Mouse (Mus musculus) hindbrain, embryonic 16.5 days (tissue): ENCODE data around the gene Hsd17b6. TPM values are rescaled to one million over a fixed set of nuclear protein-coding genes. Genes with fewer than 3 reads are reported as not detected.
A peak's percentile ranks its signal among the peaks of the same experiment; 100 is the strongest.

Experiments used
- ATAC-seq: fragments of 200-750 bp; cut with Nextera tagmentation; 2 replicates; pipeline ENCODE4 v1.8.0; 2017; ENCODE audit warnings: moderate TSS enrichment, moderate library complexity
- H3K27ac ChIP-seq: fragments of 300-500 bp; sonication (generic); 2 replicates; pipeline ENCODE4 v1.5.1; 2014; ENCODE audit warnings: low read depth, mild to moderate bottlenecking, control low read depth, low read length, moderate library complexity
- H3K27me3 ChIP-seq: fragments of 300-500 bp; sonication (generic); replicated peaks from 2 replicates; pipeline ENCODE4 v1.6.1; 2014; ENCODE audit warnings: low read length; ENCODE audit not compliant: control insufficient read depth, insufficient read depth
- H3K36me3 ChIP-seq: fragments of 300-500 bp; sonication (generic); 2 replicates; pipeline ENCODE4 v1.6.1; 2014; ENCODE audit warnings: mild to moderate bottlenecking, low read length, moderate library complexity, mixed read lengths; ENCODE audit not compliant: control insufficient read depth, insufficient read depth
- H3K4me1 ChIP-seq: fragments of 300-500 bp; sonication (generic); 2 replicates; pipeline ENCODE4 v1.6.1; 2014; ENCODE audit warnings: low read depth, low read length; ENCODE audit not compliant: control insufficient read depth, insufficient read depth
- H3K4me2 ChIP-seq: fragments of 300-500 bp; sonication (generic); 2 replicates; pipeline ENCODE4 v1.6.1; 2014; ENCODE audit warnings: mild to moderate bottlenecking, low read length, control low read depth, moderate library complexity
- H3K4me3 ChIP-seq: fragments of 300-500 bp; sonication (generic); 2 replicates; pipeline ENCODE4 v1.5.1; 2014; ENCODE audit warnings: mild to moderate bottlenecking, low read length, control low read depth, moderate library complexity
- H3K9ac ChIP-seq: fragments of 300-500 bp; sonication (generic); 2 replicates; pipeline ENCODE4 v1.6.1; 2014; ENCODE audit warnings: low read depth, mild to moderate bottlenecking, control low read depth, low read length, moderate library complexity
- H3K9me3 ChIP-seq: fragments of 300-500 bp; sonication (generic); 2 replicates; pipeline ENCODE4 v1.6.1; 2014; ENCODE audit warnings: mild to moderate bottlenecking, low read length, moderate library complexity; ENCODE audit not compliant: control insufficient read depth
- WGBS: fragments of 180-500 bp; shearing (Covaris S2); extraction: QIAGEN DNeasy Blood & Tissue Kit; methylation state at CpG from one replicate; pipeline ENCODE4 v1.1.7; 2014; 5-methylcytosine and 5-hydroxymethylcytosine counted together
- polyA plus RNA-seq: library from polyadenylated mRNA; unstranded; fragments of >200 nt; fragmentation: Nextera tagmentation; extraction: Ambion mirVana; gene quantifications from 2 replicates; pipeline ENCODE4 v1.2.1, GENCODE M21; 2015

Gene Hsd17b6
- polyA plus RNA-seq, 1 experiment from 2014 or later = not detected

GRCm38 (mm10) chr10:128022196-128022595 lies 14.8 kb upstream of the Hsd17b6 start:
- H3K9me3 ChIP-seq = no peaks in the 10 kb centered on the region
- 96% methylated on average over 5 of the region's 5 CpGs for WGBS
- H3K27ac ChIP-seq = no peak overlapping the region
- H3K36me3 ChIP-seq = peaks cover 15% of the 10 kb centered on the region
- H3K27me3 ChIP-seq = no peaks in the 10 kb centered on the region
- no peak for ATAC-seq
- no peak overlapping the region for H3K4me2 ChIP-seq
- H3K4me3 ChIP-seq = no peak overlapping the region
- H3K4me1 ChIP-seq = no peaks in the 10 kb centered on the region
- H3K9ac ChIP-seq = no peak overlapping the region

GRCm38 (mm10) chr10:128015068-128015934 lies 7.9 kb upstream of the Hsd17b6 start, which contains the start of gene Prim1:
Gene Prim1 (plus strand): TSS chr10:128015168.
- 5% methylated on average over 31 of the region's 31 CpGs for WGBS
- H3K4me1 ChIP-seq = no peaks in the 10 kb centered on the region; the same call in none of the 2 replicates
- peak within 1 kb of the TSS; percentile 68 for H3K4me2 ChIP-seq
- H3K27me3 ChIP-seq = no peaks in the 10 kb centered on the region
- H3K4me3 ChIP-seq = peak within 1 kb of the TSS; percentile 74
- H3K9me3 ChIP-seq = no peaks in the 10 kb centered on the region
- H3K9ac ChIP-seq = peak within 1 kb of the TSS; percentile 77
- peaks cover 3% of the 10 kb centered on the region; the same call in 1 of the 2 replicates for H3K36me3 ChIP-seq
- ATAC-seq = peak; percentile 96
- peak within 1 kb of the TSS; percentile 65; the same call in 1 of the 2 replicates for H3K27ac ChIP-seq

GRCm38 (mm10) chr10:128009735-128010134 lies 2.3 kb upstream of the Hsd17b6 start:
- Histone ChIP-seq H3K9ac (no peak overlapping the region), H3K9me3 (no peaks in the 10 kb centered on the region), H3K4me1 (no peaks in the 10 kb centered on the region), H3K4me3 (no peak overlapping the region), H3K36me3 (no peaks in the 10 kb centered on the region), H3K27me3 (no peaks in the 10 kb centered on the region), H3K4me2 (no peak overlapping the region), H3K27ac (no peak overlapping the region)
- 78% methylated on average over 5 of the region's 5 CpGs for WGBS
- no peak for ATAC-seq

- no peaks in the 10 kb centered on the region for H3K27me3 ChIP-seq
- no peak overlapping the region for H3K4me2 ChIP-seq
- WGBS = 4% methylated on average over 4 of the region's 4 CpGs
- no peak overlapping the region for H3K9ac ChIP-seq
- no peaks in the 10 kb centered on the region for H3K36me3 ChIP-seq
- peak; percentile 82 for ATAC-seq
- H3K9me3 ChIP-seq = no peaks in the 10 kb centered on the region
- no peaks in the 10 kb centered on the region for H3K4me1 ChIP-seq
- no peak overlapping the region for H3K27ac ChIP-seq
- no peak overlapping the region for H3K4me3 ChIP-seq
Observed at GRCm38 (mm10) chr10:128008207-128008889, 937 bp upstream of the Hsd17b6 start.

GRCm38 (mm10) chr10:128005479-128005878 lies 1.9 kb downstream of the Hsd17b6 start:
- Histone ChIP-seq H3K27ac (no peak overlapping the region), H3K4me2 (no peak overlapping the region), H3K4me3 (no peak overlapping the region), H3K4me1 (no peaks in the 10 kb centered on the region), H3K9me3 (no peaks in the 10 kb centered on the region), H3K9ac (no peak overlapping the region), H3K36me3 (no peaks in the 10 kb centered on the region), H3K27me3 (no peaks in the 10 kb centered on the region)
- no peak for ATAC-seq
- 91% methylated on average over 8 of the region's 8 CpGs for WGBS

GRCm38 (mm10) chr10:128004918-128005317 lies 2.5 kb downstream of the Hsd17b6 start:
- 91% methylated on average over 10 of the region's 10 CpGs for WGBS
- Histone ChIP-seq H3K9ac (no peak overlapping the region), H3K27me3 (no peaks in the 10 kb centered on the region), H3K27ac (no peak overlapping the region), H3K9me3 (no peaks in the 10 kb centered on the region), H3K4me3 (no peak overlapping the region), H3K36me3 (no peaks in the 10 kb centered on the region), H3K4me2 (no peak overlapping the region), H3K4me1 (no peaks in the 10 kb centered on the region)
- no peak for ATAC-seq

GRCm38 (mm10) chr10:128003281-128003801 lies 4.1 kb downstream of the Hsd17b6 start:
- Histone ChIP-seq H3K27ac (no peak overlapping the region), H3K4me1 (no peaks in the 10 kb centered on the region), H3K27me3 (no peaks in the 10 kb centered on the region), H3K9ac (no peak overlapping the region), H3K36me3 (no peaks in the 10 kb centered on the region), H3K4me3 (no peak overlapping the region), H3K4me2 (no peak overlapping the region), H3K9me3 (no peaks in the 10 kb centered on the region)
- no peak for ATAC-seq
- WGBS = 91% methylated on average over 3 of the region's 3 CpGs

GRCm38 (mm10) chr10:127998260-127998659 lies 9.2 kb downstream of the Hsd17b6 start:
- H3K9ac ChIP-seq = no peak overlapping the region
- WGBS = 100% methylated on average over 1 of the region's 1 CpGs
- H3K36me3 ChIP-seq = no peaks in the 10 kb centered on the region
- no peaks in the 10 kb centered on the region for H3K4me1 ChIP-seq
- H3K4me3 ChIP-seq = no peak overlapping the region
- no peak overlapping the region for H3K27ac ChIP-seq
- no peak for ATAC-seq
- H3K9me3 ChIP-seq = 0 out of 2 replicates have a peak, but pooled peaks cover 2% of the 10 kb centered on the region
- no peaks in the 10 kb centered on the region for H3K27me3 ChIP-seq
- no peak overlapping the region for H3K4me2 ChIP-seq

GRCm38 (mm10) chr10:127996690-127997089 lies 10.7 kb downstream of the Hsd17b6 start:
- H3K36me3 ChIP-seq = no peaks in the 10 kb centered on the region
- H3K9ac ChIP-seq = no peak overlapping the region
- no peak overlapping the region for H3K4me2 ChIP-seq
- H3K9me3 ChIP-seq = 0 out of 2 replicates have a peak, but pooled peaks cover 2% of the 10 kb centered on the region
- no peak overlapping the region for H3K4me3 ChIP-seq
- 88% methylated on average over 3 of the region's 3 CpGs for WGBS
- no peaks in the 10 kb centered on the region for H3K27me3 ChIP-seq
- no peak overlapping the region for H3K27ac ChIP-seq
- no peak for ATAC-seq
- no peaks in the 10 kb centered on the region for H3K4me1 ChIP-seq
